Mouse (Mus musculus): ENCODE results near the gene Cbx4. TPM values are rescaled to one million over a fixed set of nuclear protein-coding genes. Genes with fewer than 3 reads are reported as not detected.
A peak's percentile ranks its signal among the peaks of the same experiment; 100 is the strongest.

Gene Cbx4
- polyA plus RNA-seq, 1 experiment from 2014 or later: 20.2 TPM

GRCm38 (mm10) chr11:119081839-119082637 is 4.0 kb downstream of the Cbx4 start:
- no peak for ATAC-seq (ENCODE audit: low FRiP score)
- 0 out of 2 replicates have a peak overlapping the region, but pooled peaks have one; percentile 15 for H3K4me3 ChIP-seq (replicated peaks)
- H3K27ac ChIP-seq (replicated peaks): no peak overlapping the region
- H3K27me3 ChIP-seq (replicated peaks): peaks cover 20% of the 10 kb centered on the region
- H3K9me3 ChIP-seq (replicated peaks): no peaks in the 10 kb centered on the region
- no peak overlapping the region for H3K9ac ChIP-seq (replicated peaks)
- H3K4me2 ChIP-seq: peak overlapping the region; percentile 45; the same call in 1 of the 2 replicates
- H3K36me3 ChIP-seq: peaks cover 22% of the 10 kb centered on the region
- 29% methylated on average over 21 of the region's 21 CpGs for WGBS
- peaks cover 76% of the 10 kb centered on the region for H3K4me1 ChIP-seq

GRCm38 (mm10) chr11:119081148-119081838 is 4.7 kb downstream of the Cbx4 start:
- ATAC-seq (ENCODE audit: low FRiP score): no peak
- WGBS: 30% methylated on average over 47 of the region's 47 CpGs

GRCm38 (mm10) chr11:119080461-119081147 is 5.4 kb downstream of the Cbx4 start:
- H3K4me2 ChIP-seq: peak overlapping the region; percentile 45
- no peak overlapping the region for H3K27ac ChIP-seq (replicated peaks)
- H3K4me1 ChIP-seq: peaks cover 70% of the 10 kb centered on the region
- H3K9me3 ChIP-seq (replicated peaks): no peaks in the 10 kb centered on the region
- no peak for ATAC-seq (ENCODE audit: low FRiP score)
- peaks cover 17% of the 10 kb centered on the region for H3K27me3 ChIP-seq (replicated peaks)
- H3K36me3 ChIP-seq: peaks cover 22% of the 10 kb centered on the region
- 0 out of 2 replicates have a peak overlapping the region, but pooled peaks have one; percentile 4 for H3K9ac ChIP-seq (replicated peaks)
- WGBS: 35% methylated on average over 33 of the region's 33 CpGs
- H3K4me3 ChIP-seq (replicated peaks): peak overlapping the region; percentile 15

More at GRCm38 (mm10) chr11:119081148-119081838, 4.7 kb downstream of the Cbx4 start:
- Histone ChIP-seq H3K9me3 (replicated peaks) (no peaks in the 10 kb centered on the region), H3K9ac (replicated peaks) (0 out of 2 replicates have a peak overlapping the region, but pooled peaks have one; percentile 4), H3K36me3 (peaks cover 22% of the 10 kb centered on the region), H3K27ac (replicated peaks) (no peak overlapping the region), H3K4me1 (peaks cover 70% of the 10 kb centered on the region), H3K4me3 (replicated peaks) (peak overlapping the region; percentile 15), H3K27me3 (replicated peaks) (peaks cover 17% of the 10 kb centered on the region), H3K4me2 (peak overlapping the region; percentile 45)

GRCm38 (mm10) chr11:119079445-119079837 is 6.6 kb downstream of the Cbx4 start:
- Histone ChIP-seq H3K4me2 (peak overlapping the region; percentile 45), H3K4me1 (peaks cover 65% of the 10 kb centered on the region), H3K36me3 (peaks cover 22% of the 10 kb centered on the region), H3K27me3 (replicated peaks) (peaks cover 17% of the 10 kb centered on the region), H3K27ac (replicated peaks) (peak overlapping the region; percentile 63), H3K9ac (replicated peaks) (peak overlapping the region; percentile 18), H3K4me3 (replicated peaks) (peak overlapping the region; percentile 8), H3K9me3 (replicated peaks) (no peaks in the 10 kb centered on the region)
- WGBS: 29% methylated on average over 7 of the region's 7 CpGs
- no peak for ATAC-seq (ENCODE audit: low FRiP score)

GRCm38 (mm10) chr11:119078691-119079444 is 7.2 kb downstream of the Cbx4 start:
- H3K9me3 ChIP-seq (replicated peaks): no peaks in the 10 kb centered on the region
- peak overlapping the region; percentile 45 for H3K4me2 ChIP-seq
- peaks cover 22% of the 10 kb centered on the region for H3K36me3 ChIP-seq
- peaks cover 63% of the 10 kb centered on the region for H3K4me1 ChIP-seq
- ATAC-seq (ENCODE audit: low FRiP score): peak; percentile 65
- peaks cover 17% of the 10 kb centered on the region for H3K27me3 ChIP-seq (replicated peaks)
- peak overlapping the region; percentile 18; the same call in 1 of the 2 replicates for H3K9ac ChIP-seq (replicated peaks)
- peak overlapping the region; percentile 63 for H3K27ac ChIP-seq (replicated peaks)
- peak overlapping the region; percentile 8 for H3K4me3 ChIP-seq (replicated peaks)
- WGBS: 6% methylated on average over 23 of the region's 27 CpGs

- no peak for ATAC-seq (ENCODE audit: low FRiP score)
Measured at GRCm38 (mm10) chr11:119077755-119078154, 8.3 kb downstream of the Cbx4 start.

DNA sequence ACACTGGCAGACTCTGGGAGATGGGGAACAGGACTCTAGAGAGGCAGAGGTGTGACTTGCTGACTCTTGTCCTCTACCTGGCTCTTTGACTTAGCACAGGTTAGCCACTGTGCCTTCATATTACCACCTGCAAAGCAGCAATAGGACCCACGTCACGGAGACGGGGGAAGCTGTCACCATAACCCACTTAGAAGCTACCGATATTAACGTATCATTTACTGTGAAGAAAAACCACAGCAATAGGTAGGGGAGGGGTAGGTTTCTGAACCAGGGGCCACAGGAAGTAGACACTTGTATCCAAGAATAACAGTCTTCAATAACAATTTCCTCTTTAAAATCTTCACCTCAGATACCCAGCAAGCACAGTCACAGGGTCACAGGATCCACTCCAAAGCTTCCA is 10.2 kb downstream of the Cbx4 start:
- H3K9me3 ChIP-seq (replicated peaks): no peaks in the 10 kb centered on the region
- H3K4me3 ChIP-seq (replicated peaks): no peak overlapping the region
- no peak overlapping the region for H3K27ac ChIP-seq (replicated peaks)
- peaks cover 7% of the 10 kb centered on the region for H3K36me3 ChIP-seq
- no peak for ATAC-seq (ENCODE audit: low FRiP score)
- H3K27me3 ChIP-seq (replicated peaks): peaks cover 4% of the 10 kb centered on the region; the same call in 1 of the 2 replicates
- H3K4me1 ChIP-seq: peaks cover 39% of the 10 kb centered on the region
- 94% methylated on average over 5 of the region's 5 CpGs for WGBS
- no peak overlapping the region for H3K9ac ChIP-seq (replicated peaks)
- H3K4me2 ChIP-seq: no peak overlapping the region

More at GRCm38 (mm10) chr11:119077755-119078154, 8.3 kb downstream of the Cbx4 start:
- peaks cover 17% of the 10 kb centered on the region for H3K27me3 ChIP-seq (replicated peaks)
- peaks cover 22% of the 10 kb centered on the region for H3K36me3 ChIP-seq
- H3K9ac ChIP-seq (replicated peaks): no peak overlapping the region
- H3K9me3 ChIP-seq (replicated peaks): no peaks in the 10 kb centered on the region
- 73% methylated on average over 4 of the region's 4 CpGs for WGBS
- H3K27ac ChIP-seq (replicated peaks): peak overlapping the region; percentile 63
- H3K4me3 ChIP-seq (replicated peaks): no peak overlapping the region
- H3K4me2 ChIP-seq: no peak overlapping the region
- peaks cover 59% of the 10 kb centered on the region for H3K4me1 ChIP-seq

GRCm38 (mm10) chr11:119073876-119074433 is 12.1 kb downstream of the Cbx4 start:
- WGBS: 78% methylated on average over 6 of the region's 6 CpGs
- H3K27ac ChIP-seq (replicated peaks): peak overlapping the region; percentile 41; the same call in 1 of the 2 replicates
- ATAC-seq (ENCODE audit: low FRiP score): no peak
- H3K9me3 ChIP-seq (replicated peaks): no peaks in the 10 kb centered on the region
- H3K4me2 ChIP-seq: no peak overlapping the region
- no peak overlapping the region for H3K4me3 ChIP-seq (replicated peaks)
- H3K9ac ChIP-seq (replicated peaks): no peak overlapping the region
- H3K36me3 ChIP-seq: no peaks in the 10 kb centered on the region
- peaks cover 24% of the 10 kb centered on the region for H3K4me1 ChIP-seq
- H3K27me3 ChIP-seq (replicated peaks): peaks cover 7% of the 10 kb centered on the region

- WGBS: 55% methylated on average over 6 of the region's 6 CpGs
- peaks cover 7% of the 10 kb centered on the region for H3K27me3 ChIP-seq (replicated peaks)
- H3K27ac ChIP-seq (replicated peaks): no peak overlapping the region
- H3K4me3 ChIP-seq (replicated peaks): no peak overlapping the region
- H3K36me3 ChIP-seq: no peaks in the 10 kb centered on the region
- no peak overlapping the region for H3K4me2 ChIP-seq
- no peak for ATAC-seq (ENCODE audit: low FRiP score)
- no peaks in the 10 kb centered on the region for H3K9me3 ChIP-seq (replicated peaks)
- H3K9ac ChIP-seq (replicated peaks): no peak overlapping the region
- H3K4me1 ChIP-seq: peaks cover 15% of the 10 kb centered on the region
Measured at GRCm38 (mm10) chr11:119072986-119073385, 13.0 kb downstream of the Cbx4 start.

GRCm38 (mm10) chr11:119072239-119072638 is 13.8 kb downstream of the Cbx4 start:
- Histone ChIP-seq H3K27ac (replicated peaks) (no peak overlapping the region), H3K9me3 (replicated peaks) (no peaks in the 10 kb centered on the region), H3K27me3 (replicated peaks) (peaks cover 7% of the 10 kb centered on the region), H3K4me1 (peaks cover 10% of the 10 kb centered on the region; the same call in 1 of the 2 replicates), H3K9ac (replicated peaks) (no peak overlapping the region), H3K4me3 (replicated peaks) (no peak overlapping the region), H3K36me3 (no peaks in the 10 kb centered on the region), H3K4me2 (no peak overlapping the region)
- 85% methylated on average over 7 of the region's 7 CpGs for whole genome bisulfite sequencing
- no peak for ATAC-seq (ENCODE audit: low FRiP score)

Measured in neural tube, embryonic 15.5 days (tissue).